In the genomic region with DNA sequence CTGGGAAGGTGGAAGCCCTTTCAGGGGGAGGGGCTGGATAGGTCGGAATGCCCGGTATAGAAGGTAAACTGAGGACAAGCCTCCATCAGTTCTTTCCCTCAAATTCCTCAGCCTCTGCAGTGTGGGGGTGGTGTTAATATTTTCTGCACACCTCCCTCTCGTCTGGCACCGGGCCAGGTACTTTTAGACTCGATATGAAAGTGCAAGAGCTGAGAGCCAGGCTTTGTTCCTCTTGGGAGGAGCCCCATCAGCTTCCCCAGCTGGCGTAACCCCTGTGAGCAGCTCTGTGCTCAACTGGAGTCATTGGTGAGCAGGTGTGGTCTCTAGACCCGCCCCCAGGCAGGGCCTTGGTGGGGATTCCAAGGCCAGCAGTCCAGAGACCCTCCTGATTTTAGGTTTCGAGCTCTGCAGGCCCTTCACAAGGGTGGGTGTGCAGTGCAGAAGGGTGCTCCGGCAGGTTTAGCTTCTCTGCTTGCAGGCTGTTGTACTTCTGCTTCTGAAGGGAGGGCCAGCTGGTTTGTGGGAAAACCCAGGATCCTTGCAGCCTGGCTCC, we compare ENCODE assay signal across 8 mouse cellular contexts. TPM values are rescaled to one million over a fixed set of nuclear protein-coding genes. Genes with fewer than 3 reads are reported as not detected.
DNase-seq lines count a peak whose midpoint lies in the region; ATAC-seq lines count a peak whose summit lies in the region.

No protein-coding gene starts in this region.

- H3K36me3 ChIP-seq in embryonic facial prominence, embryonic 13.5 days = peaks cover 11% of the 10 kb centered on the region
- peaks cover 15% of the 10 kb centered on the region for H3K36me3 ChIP-seq in hindbrain, embryonic 12.5 days

- no peak for ATAC-seq in embryonic facial prominence, embryonic 13.5 days (ENCODE audit: insufficient number of reproducible peaks, insufficient read depth, low FRiP score, low TSS enrichment, low read depth)
- 0 out of 2 replicates have a peak, but pooled peaks have one; percentile 7 for ATAC-seq in hindbrain, embryonic 12.5 days (ENCODE audit: low FRiP score)
- peak; percentile 73 for ATAC-seq in megakaryocyte, adult 5-6 weeks (ENCODE audit: poor library complexity, severe bottlenecking)

- H3K27me3 ChIP-seq in embryonic facial prominence, embryonic 13.5 days = no peaks in the 10 kb centered on the region
- no peaks in the 10 kb centered on the region; the same call in 1 of the 2 replicates for H3K27me3 ChIP-seq in hindbrain, embryonic 12.5 days

- peak overlapping the region; percentile 20 for H3K4me3 ChIP-seq in embryonic facial prominence, embryonic 13.5 days
- H3K4me3 ChIP-seq in hindbrain, embryonic 12.5 days = no peak overlapping the region

- peak overlapping the region; percentile 54 for H3K4me2 ChIP-seq in embryonic facial prominence, embryonic 13.5 days
- H3K4me2 ChIP-seq in hindbrain, embryonic 12.5 days (replicated peaks) = peak overlapping the region; percentile 35

- WGBS in embryonic facial prominence, embryonic 13.5 days = 20% methylated on average over 9 of the region's 9 CpGs
- 26% methylated on average over 9 of the region's 9 CpGs for WGBS in hindbrain, embryonic 12.5 days

- peak; percentile 25 for DNase-seq in ovary, postnatal 36 days (ENCODE audit: low spot score)
- DNase-seq in ovary, postnatal 10 days (ENCODE audit: low spot score) = no peak
- peak; percentile 76 to 82 for DNase-seq in left cerebral cortex, adult 18-20 months (ENCODE audit: low spot score in 2 of 2)
- peak; percentile 30 to 79 for DNase-seq in spleen, postnatal 10 days (ENCODE audit: low spot score in 2 of 2)
- DNase-seq in adipocyte (ENCODE audit: low spot score) = no peak

- H3K27ac ChIP-seq in embryonic facial prominence, embryonic 13.5 days = no peak overlapping the region
- H3K27ac ChIP-seq in hindbrain, embryonic 12.5 days = no peak overlapping the region

- no peaks in the 10 kb centered on the region for H3K9me3 ChIP-seq in embryonic facial prominence, embryonic 13.5 days
- H3K9me3 ChIP-seq in hindbrain, embryonic 12.5 days (replicated peaks) = no peaks in the 10 kb centered on the region

- H3K4me1 ChIP-seq in embryonic facial prominence, embryonic 13.5 days = peaks cover 27% of the 10 kb centered on the region
- peaks cover 18% of the 10 kb centered on the region for H3K4me1 ChIP-seq in hindbrain, embryonic 12.5 days

- peak overlapping the region; percentile 36; the same call in 1 of the 2 replicates for H3K9ac ChIP-seq in embryonic facial prominence, embryonic 13.5 days
- 0 out of 2 replicates have a peak overlapping the region, but pooled peaks have one; percentile 19 for H3K9ac ChIP-seq in hindbrain, embryonic 12.5 days

RNA-seq across cellular contexts. Expression of a gene that starts 4.7 kb away (rescaled TPM):
- polyA plus RNA-seq in embryonic facial prominence, embryonic 13.5 days (2015; fragmentation: Nextera tagmentation; extraction: Ambion mirVana) = 5.8 and 5.9 TPM in 2 replicates
- 4.7 TPM in 2 replicates for polyA plus RNA-seq in hindbrain, embryonic 12.5 days (2016; fragmentation: Nextera tagmentation; extraction: Ambion mirVana)
- 100 to 1,000 TPM; 267 to 274 TPM for total RNA-seq in left cerebral cortex, adult 18-20 months (2021)
- 0.42 and 0.78 TPM in 2 replicates for total RNA-seq in megakaryocyte, adult 5-6 weeks (2015)
- 0.95 and 0.98 TPM in 2 replicates for total RNA-seq in megakaryocyte, adult 5-6 weeks (2017)

RNA-seq across cellular contexts. Expression of a gene that starts 15.9 kb away (rescaled TPM):
- polyA plus RNA-seq in embryonic facial prominence, embryonic 13.5 days (2015; fragmentation: Nextera tagmentation; extraction: Ambion mirVana) = 0.24 and 0.66 TPM in 2 replicates
- 0.40 and 0.46 TPM in 2 replicates for polyA plus RNA-seq in hindbrain, embryonic 12.5 days (2016; fragmentation: Nextera tagmentation; extraction: Ambion mirVana)
- total RNA-seq in left cerebral cortex, adult 18-20 months (2021) = 10 to 100 TPM; 87.0 to 91.4 TPM
- total RNA-seq in megakaryocyte, adult 5-6 weeks (2015) = not detected in 2 replicates
- total RNA-seq in megakaryocyte, adult 5-6 weeks (2017) = 0.04 TPM in 1 of 2 replicates, not detected in the other

RNA-seq across cellular contexts. Expression of a gene that starts 43.3 kb away (rescaled TPM):
- not detected in 2 replicates for polyA plus RNA-seq in embryonic facial prominence, embryonic 13.5 days (2015; fragmentation: Nextera tagmentation; extraction: Ambion mirVana)
- polyA plus RNA-seq in hindbrain, embryonic 12.5 days (2016; fragmentation: Nextera tagmentation; extraction: Ambion mirVana) = 0.31 TPM in 1 of 2 replicates, not detected in the other
- 1 to 10 TPM in 1 of 2 experiments, under 1 TPM in 1; 0.35 to 1.3 TPM for total RNA-seq in left cerebral cortex, adult 18-20 months (2021)
- 11.7 and 13.9 TPM in 2 replicates for total RNA-seq in megakaryocyte, adult 5-6 weeks (2015)
- total RNA-seq in megakaryocyte, adult 5-6 weeks (2017) = 25.1 and 27.0 TPM in 2 replicates

RNA-seq across cellular contexts. Expression of a gene that starts 59.5 kb away (rescaled TPM):
- polyA plus RNA-seq in embryonic facial prominence, embryonic 13.5 days (2015; fragmentation: Nextera tagmentation; extraction: Ambion mirVana) = 0.59 and 2.2 TPM in 2 replicates
- polyA plus RNA-seq in hindbrain, embryonic 12.5 days (2016; fragmentation: Nextera tagmentation; extraction: Ambion mirVana) = 0.13 TPM in 1 of 2 replicates, not detected in the other
- total RNA-seq in left cerebral cortex, adult 18-20 months (2021) = 1 to 10 TPM in 1 of 2 experiments, under 1 TPM in 1; 0.84 to 1.3 TPM
- not detected in 2 replicates for total RNA-seq in megakaryocyte, adult 5-6 weeks (2015)
- not detected in 2 replicates for total RNA-seq in megakaryocyte, adult 5-6 weeks (2017)

Comparison
In these comparisons a context has a peak if more than half of its experiments do, and no peak if none do; other contexts are left out.
1. DNase-seq: peak in ovary, postnatal 36 days (single experiment), left cerebral cortex, adult 18-20 months (2 of 2) and spleen, postnatal 10 days (2 of 2); none in ovary, postnatal 10 days (single experiment) and adipocyte (single experiment).
2. RNA of a gene that starts 4.7 kb away (total RNA-seq): 267 to 274 TPM in left cerebral cortex, adult 18-20 months; 0.42 to 0.98 TPM in megakaryocyte, adult 5-6 weeks; every median in the first group is over 100 times any median in the second.
3. RNA of a gene that starts 15.9 kb away (total RNA-seq): 87.0 to 91.4 TPM in left cerebral cortex, adult 18-20 months; 0.04 TPM in megakaryocyte, adult 5-6 weeks; every median in the first group is over 10 times any median in the second.
4. RNA of a gene that starts 43.3 kb away (total RNA-seq): 11.7 to 27.0 TPM in megakaryocyte, adult 5-6 weeks; 0.35 to 1.3 TPM in left cerebral cortex, adult 18-20 months; every median in the first group is over 4 times any median in the second.